Mouse (Mus musculus) ES-E14 (cell line): ENCODE measurements at regions not wholly inside any gene's neighbourhood (a gene's known extent, or its start where the extent isn't known, plus 50 kb on each side); places are given as distances from the start of the nearest gene placed in this dataset.

Experiments used
- HCFC1 ChIP-seq: IDR thresholded peaks from 2 replicates; pipeline ENCODE4 v1.6.1; 2012; ENCODE audit warnings: low read length, inconsistent platforms, borderline replicate concordance; ENCODE audit not compliant: insufficient read depth
- MAFK ChIP-seq: IDR thresholded peaks from 2 replicates; pipeline ENCODE4 v1.6.1; 2014; ENCODE audit warnings: mild to moderate bottlenecking, low read depth, low read length, inconsistent platforms; ENCODE audit not compliant: insufficient read depth

DNA sequence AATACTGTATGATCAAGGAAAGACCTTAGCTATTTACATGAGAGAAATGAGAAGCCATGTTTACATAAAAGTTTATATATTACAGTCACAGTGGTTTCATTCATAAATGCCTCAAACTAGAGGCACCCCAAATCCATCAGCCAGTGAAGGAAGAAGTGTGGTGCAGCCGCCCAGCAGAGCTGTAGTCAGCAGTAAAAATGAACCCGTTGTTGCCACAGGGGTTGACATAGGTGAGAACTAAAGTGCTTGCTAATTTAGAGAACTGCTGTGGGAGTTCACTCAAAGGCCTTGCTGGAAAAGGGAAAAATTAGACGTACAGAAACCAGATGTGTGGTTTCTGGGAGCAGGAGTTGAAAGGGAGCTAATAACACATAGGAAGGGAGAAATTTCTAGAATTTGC is 461.2 kb downstream of the Gm9195 start:
- no peak for TF ChIP-seq MAFK
- no peak for TF ChIP-seq HCFC1
